Mouse (Mus musculus): ENCODE measurements around the gene Prpf40b.

Gene Prpf40b

GRCm38 (mm10) chr15:99294287-99294686 is 600 bp upstream of the Prpf40b start:
- DNase-seq = no peak

- no peak for DNase-seq
These were observed 646 bp downstream of the Prpf40b start, which contains the start of gene Fam186b for GRCm38 (mm10) chr15:99295484-99295981. TSS of gene Fam186b (minus strand) at chr15:99295888.

GRCm38 (mm10) chr15:99296213-99296612 is 1.3 kb downstream of the Prpf40b start:
- no peak for DNase-seq

- no peak for DNase-seq
These were observed 12.6 kb downstream of the Prpf40b start for GRCm38 (mm10) chr15:99307476-99307875.

GRCm38 (mm10) chr15:99309549-99309948 is 14.7 kb downstream of the Prpf40b start:
- DNase-seq = no peak

GRCm38 (mm10) chr15:99310617-99311016 is 15.7 kb downstream of the Prpf40b start:
- no peak for DNase-seq

GRCm38 (mm10) chr15:99314891-99315290 is 20.0 kb downstream of the Prpf40b start:
- DNase-seq = no peak

- DNase-seq = peak; percentile 83
These were observed 21.7 kb downstream of the Prpf40b start for GRCm38 (mm10) chr15:99316314-99317266.

GRCm38 (mm10) chr15:99317267-99317651 is 22.4 kb downstream of the Prpf40b start:
- DNase-seq = no peak

- no peak for DNase-seq
These were observed 23.2 kb downstream of the Prpf40b start for GRCm38 (mm10) chr15:99318071-99318470.

- no peak for DNase-seq
These were observed 24.0 kb downstream of the Prpf40b start for GRCm38 (mm10) chr15:99318861-99319410.

GRCm38 (mm10) chr15:99319411-99319871 is 24.6 kb downstream of the Prpf40b start:
- no peak for DNase-seq

GRCm38 (mm10) chr15:99320168-99320674 is 25.3 kb downstream of the Prpf40b start:
- DNase-seq = no peak

GRCm38 (mm10) chr15:99320978-99321377 is 26.1 kb downstream of the Prpf40b start:
- DNase-seq = no peak

- no peak for DNase-seq
These were observed 29.3 kb downstream of the Prpf40b start for GRCm38 (mm10) chr15:99324151-99324550.

- no peak for DNase-seq
These were observed 30.7 kb downstream of the Prpf40b start for GRCm38 (mm10) chr15:99325598-99325997.

- DNase-seq = no peak
These were observed 31.5 kb downstream of the Prpf40b start for GRCm38 (mm10) chr15:99326407-99326806.

- peak; percentile 53 for DNase-seq
These were observed 32.1 kb downstream of the Prpf40b start for GRCm38 (mm10) chr15:99326959-99327358.

GRCm38 (mm10) chr15:99328011-99328410 is 33.1 kb downstream of the Prpf40b start:
- DNase-seq = no peak

- no peak for DNase-seq
These were observed 35.4 kb downstream of the Prpf40b start for GRCm38 (mm10) chr15:99330324-99330723.

- DNase-seq = no peak
These were observed 36.5 kb downstream of the Prpf40b start for GRCm38 (mm10) chr15:99331341-99331740.

GRCm38 (mm10) chr15:99332111-99332510 is 37.2 kb downstream of the Prpf40b start:
- DNase-seq = no peak

GRCm38 (mm10) chr15:99332921-99333675 is 38.2 kb downstream of the Prpf40b start:
- no peak for DNase-seq

Measured in retina, postnatal 1 day (tissue).